Mouse (Mus musculus) fibroblast of lung, adult 2 months (primary cell): ENCODE data around the gene Slc20a1.

Experiments
- DNase-seq: peaks from one replicate; pipeline ENCODE4 v3.0.0-alpha.2; 2011; ENCODE audit warnings: low read depth

Slc20a1 gene

GRCm38 (mm10) chr2:129186291-129186919 lies 12.2 kb upstream of the Slc20a1 start:
- peak; percentile 46 for DNase-seq

GRCm38 (mm10) chr2:129192392-129193150 lies 6.0 kb upstream of the Slc20a1 start:
- DNase-seq: no peak

GRCm38 (mm10) chr2:129196317-129196716 lies 2.2 kb upstream of the Slc20a1 start:
- no peak for DNase-seq

GRCm38 (mm10) chr2:129197197-129197596 lies 1.4 kb upstream of the Slc20a1 start:
- DNase-seq: no peak

- DNase-seq: peak; percentile 55
These were observed 625 bp upstream of the Slc20a1 start for GRCm38 (mm10) chr2:129197843-129198435.

- DNase-seq: no peak
These were observed 943 bp downstream of the Slc20a1 start for GRCm38 (mm10) chr2:129199328-129200085.

- DNase-seq: no peak
These were observed 6.4 kb downstream of the Slc20a1 start for GRCm38 (mm10) chr2:129205000-129205399.

- DNase-seq: no peak
These were observed 8.3 kb downstream of the Slc20a1 start for GRCm38 (mm10) chr2:129206824-129207223.

- DNase-seq: no peak
These were observed 9.7 kb downstream of the Slc20a1 start for GRCm38 (mm10) chr2:129208181-129208746.

- DNase-seq: peak; percentile 64
These were observed 11.7 kb downstream of the Slc20a1 start for GRCm38 (mm10) chr2:129210089-129210749.

GRCm38 (mm10) chr2:129211255-129211654 lies 12.7 kb downstream of the Slc20a1 start:
- no peak for DNase-seq

GRCm38 (mm10) chr2:129211957-129212356 lies 13.4 kb downstream of the Slc20a1 start:
- DNase-seq: no peak

GRCm38 (mm10) chr2:129212566-129212965 lies 14.0 kb downstream of the Slc20a1 start:
- peak; percentile 93 for DNase-seq

- DNase-seq: no peak
These were observed 16.2 kb downstream of the Slc20a1 start for GRCm38 (mm10) chr2:129214774-129215173.

- DNase-seq: no peak
These were observed 19.1 kb downstream of the Slc20a1 start for GRCm38 (mm10) chr2:129217612-129218185.

GRCm38 (mm10) chr2:129218537-129219105 lies 20.1 kb downstream of the Slc20a1 start:
- DNase-seq: no peak

GRCm38 (mm10) chr2:129221097-129221632 lies 22.6 kb downstream of the Slc20a1 start:
- no peak for DNase-seq

- DNase-seq: no peak
These were observed 25.6 kb downstream of the Slc20a1 start for GRCm38 (mm10) chr2:129224178-129224577.

- no peak for DNase-seq
These were observed 26.8 kb downstream of the Slc20a1 start for GRCm38 (mm10) chr2:129225251-129225819.

GRCm38 (mm10) chr2:129226296-129226851 lies 27.8 kb downstream of the Slc20a1 start:
- no peak for DNase-seq
